Mouse (Mus musculus): ENCODE results near the gene Gatm.

The Gatm gene

DNA sequence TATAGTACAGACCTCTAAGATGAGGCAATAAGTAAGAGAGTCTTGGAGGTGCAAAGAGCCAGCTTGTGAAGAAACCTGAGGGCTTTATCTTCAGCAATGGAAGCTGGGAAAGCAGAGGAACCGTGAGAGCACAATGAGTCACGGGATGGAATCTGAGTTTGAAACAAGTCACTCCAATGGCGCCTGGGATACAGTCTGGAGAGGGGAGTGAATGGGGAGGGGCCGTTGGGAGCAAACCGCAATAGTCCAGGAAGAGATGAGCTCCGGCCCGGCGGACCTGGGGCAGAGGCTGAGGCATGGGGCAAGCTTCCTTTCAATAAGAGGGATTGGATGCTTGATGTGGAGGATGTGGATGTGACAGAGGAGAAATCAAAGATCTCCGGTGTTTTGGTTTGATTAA is 2.3 kb downstream of the Gatm start:
- no peak for DNase-seq (ENCODE audit: low spot score in 2 of 2)

GRCm38 (mm10) chr2:122605829-122606228 is 5.3 kb downstream of the Gatm start:
- no peak for DNase-seq (ENCODE audit: low spot score in 2 of 2)

GRCm38 (mm10) chr2:122601354-122601753 is 9.7 kb downstream of the Gatm start:
- no peak for DNase-seq (ENCODE audit: low spot score in 2 of 2)

DNA sequence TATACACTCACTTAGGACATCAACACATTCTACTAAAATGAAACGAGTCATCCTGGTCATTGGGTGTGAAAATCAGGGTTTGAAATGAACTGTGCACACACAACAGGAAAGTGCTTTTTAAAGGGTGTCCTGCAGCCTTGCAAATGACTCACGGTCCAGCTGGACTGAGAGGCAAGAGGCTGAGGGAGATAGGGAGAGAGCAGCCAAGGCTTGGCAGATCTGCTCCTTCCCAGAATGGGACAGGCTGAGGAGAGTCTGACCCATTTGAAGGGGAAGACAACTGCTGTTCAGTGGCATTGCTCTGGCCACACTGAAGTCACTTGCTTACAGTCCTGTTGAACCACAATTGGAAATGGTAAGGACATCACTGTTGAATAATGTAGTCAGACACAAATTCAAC is 11.4 kb downstream of the Gatm start:
- DNase-seq (ENCODE audit: low spot score in 2 of 2) = no peak

- DNase-seq (ENCODE audit: low spot score in 2 of 2) = no peak
These were observed 15.6 kb downstream of the Gatm start for GRCm38 (mm10) chr2:122595461-122595860.

- no peak for DNase-seq (ENCODE audit: low spot score in 2 of 2)
These were observed 19.9 kb downstream of the Gatm start for GRCm38 (mm10) chr2:122591213-122591612.

DNA sequence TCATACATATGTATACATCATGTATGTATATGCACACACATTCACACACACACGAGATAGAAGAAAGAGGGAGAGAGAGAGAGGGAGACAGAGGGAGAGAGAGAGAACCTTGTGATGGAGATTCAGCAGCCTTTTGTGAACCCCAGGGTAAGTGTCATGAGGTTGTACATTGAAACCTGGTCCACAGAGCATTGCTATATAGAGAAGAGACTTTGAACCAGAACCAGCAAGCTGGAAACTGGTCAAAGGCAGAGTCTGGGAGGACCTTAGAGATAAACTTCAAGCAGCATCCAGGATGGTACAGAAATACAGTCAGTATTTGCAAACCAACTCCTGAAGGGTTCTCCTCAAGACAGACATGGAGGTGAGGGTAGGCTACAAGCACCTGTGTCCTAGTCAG is 20.8 kb downstream of the Gatm start:
- DNase-seq (ENCODE audit: low spot score in 2 of 2) = no peak

GRCm38 (mm10) chr2:122587861-122588519 is 23.1 kb downstream of the Gatm start:
- no peak for DNase-seq (ENCODE audit: low spot score in 2 of 2)

GRCm38 (mm10) chr2:122586258-122586657 is 24.8 kb downstream of the Gatm start:
- no peak for DNase-seq (ENCODE audit: low spot score in 2 of 2)

DNA sequence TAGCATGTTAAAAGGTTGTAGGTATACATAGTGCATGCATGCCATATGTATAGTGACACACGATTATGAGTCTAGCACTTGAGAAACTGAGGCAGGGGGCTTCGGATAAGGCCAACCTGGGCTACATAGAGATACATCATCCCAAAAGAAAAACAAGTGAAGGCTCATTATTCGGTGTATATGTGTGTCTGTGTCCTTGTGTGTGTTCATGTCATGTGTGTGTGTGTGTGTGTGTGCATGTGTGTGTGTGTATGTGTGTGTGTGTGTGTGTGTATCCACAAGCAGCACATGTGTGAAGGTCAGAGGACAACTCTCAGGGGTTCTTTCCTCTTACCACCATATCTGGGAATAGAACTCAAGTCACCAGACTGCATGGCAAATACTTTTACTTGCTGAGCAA is 28.8 kb downstream of the Gatm start:
- no peak for DNase-seq (ENCODE audit: low spot score in 2 of 2)

DNA sequence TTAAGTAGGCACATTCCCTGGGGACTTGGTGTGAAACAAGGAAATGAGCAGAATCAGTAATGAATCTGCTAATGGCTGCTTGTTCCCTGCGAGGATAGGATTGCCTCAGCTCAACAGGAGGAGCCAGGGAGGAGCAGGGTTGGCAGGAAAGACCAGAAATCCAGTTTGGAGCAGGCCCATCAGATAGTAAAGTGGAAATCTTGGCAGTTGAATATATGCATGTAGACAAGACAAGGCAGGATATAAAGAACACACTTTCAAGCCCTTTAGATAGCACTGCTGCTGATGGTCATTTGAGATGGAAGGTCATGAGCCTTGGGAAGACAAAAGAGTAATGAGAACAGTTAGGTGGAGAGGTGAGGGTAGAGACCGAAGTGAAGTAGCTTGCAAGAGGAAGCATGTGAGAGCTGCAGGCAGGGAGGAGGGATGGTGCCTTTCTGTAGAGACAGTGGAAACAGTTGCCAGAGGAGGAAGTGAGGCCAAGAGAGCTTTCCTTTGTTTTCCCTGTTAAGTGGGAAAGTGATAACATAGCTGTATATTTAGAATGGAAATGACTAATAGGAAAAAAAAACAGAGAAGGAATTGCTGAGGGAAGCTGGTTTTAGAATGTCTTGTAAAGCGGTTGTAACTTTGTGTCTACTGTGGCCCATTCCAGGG is 29.6 kb downstream of the Gatm start:
- DNase-seq (ENCODE audit: low spot score in 2 of 2) = no peak

DNA sequence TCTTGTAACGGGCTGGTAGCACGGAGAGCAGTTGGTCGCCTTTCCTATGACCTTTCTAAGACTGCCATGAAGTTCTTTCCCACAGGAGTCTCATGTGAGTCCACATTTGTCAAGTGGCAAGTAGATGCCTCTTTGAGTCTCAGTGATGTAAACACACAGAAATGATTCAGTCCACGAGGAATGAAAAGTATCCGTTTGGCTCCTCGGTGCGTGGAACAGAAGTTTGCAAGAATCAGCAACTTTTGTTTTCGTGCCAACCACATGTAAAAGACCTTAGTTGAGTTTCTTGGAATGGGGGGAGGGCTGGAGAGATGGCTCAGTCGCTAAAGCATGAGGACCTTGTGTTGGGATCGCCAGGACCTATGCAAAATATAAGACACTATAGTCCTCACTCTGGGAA is 30.7 kb downstream of the Gatm start:
- no peak for DNase-seq (ENCODE audit: low spot score in 2 of 2)

GRCm38 (mm10) chr2:122577316-122577715 is 33.8 kb downstream of the Gatm start:
- no peak for DNase-seq (ENCODE audit: low spot score in 2 of 2)

DNA sequence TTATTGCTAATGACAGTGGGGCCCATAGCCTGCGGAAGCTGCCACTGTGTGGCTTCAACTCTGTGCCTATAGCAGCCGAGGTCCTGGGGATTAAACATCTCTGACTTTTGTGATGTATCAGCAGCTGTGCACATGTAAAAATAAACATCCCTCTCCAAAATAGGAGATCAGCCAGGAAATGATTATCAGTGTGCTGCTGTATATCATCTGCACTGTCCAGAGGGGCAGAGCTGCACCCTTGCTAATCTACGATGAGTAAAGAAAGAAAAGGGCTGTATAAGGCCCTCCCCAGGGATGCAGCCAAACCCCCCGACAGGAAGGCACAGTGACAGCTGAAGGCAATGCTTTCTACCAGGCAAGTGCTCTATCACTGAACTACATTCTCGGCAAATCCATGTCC is 34.8 kb downstream of the Gatm start:
- no peak for DNase-seq (ENCODE audit: low spot score in 2 of 2)

DNA sequence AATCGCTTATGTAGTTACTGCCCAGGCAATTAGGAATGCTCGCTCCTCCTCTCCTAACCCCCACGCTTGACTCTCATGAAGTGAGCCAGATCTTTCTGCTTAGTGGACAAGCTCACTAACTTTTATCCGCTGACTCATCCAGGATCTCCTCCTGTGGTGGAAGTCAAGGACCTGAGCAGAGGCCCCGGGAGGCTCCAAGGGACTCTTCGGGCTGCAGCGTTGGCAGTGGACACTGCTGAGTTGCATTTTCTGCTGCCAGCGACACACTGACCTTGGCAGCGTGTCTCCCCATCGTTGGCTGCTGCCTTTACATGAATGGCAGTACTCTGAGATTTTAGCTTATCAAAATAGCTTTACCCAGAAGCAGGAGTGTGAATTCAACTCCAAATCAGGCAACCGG is 35.6 kb downstream of the Gatm start:
- no peak for DNase-seq (ENCODE audit: low spot score in 2 of 2)

DNA sequence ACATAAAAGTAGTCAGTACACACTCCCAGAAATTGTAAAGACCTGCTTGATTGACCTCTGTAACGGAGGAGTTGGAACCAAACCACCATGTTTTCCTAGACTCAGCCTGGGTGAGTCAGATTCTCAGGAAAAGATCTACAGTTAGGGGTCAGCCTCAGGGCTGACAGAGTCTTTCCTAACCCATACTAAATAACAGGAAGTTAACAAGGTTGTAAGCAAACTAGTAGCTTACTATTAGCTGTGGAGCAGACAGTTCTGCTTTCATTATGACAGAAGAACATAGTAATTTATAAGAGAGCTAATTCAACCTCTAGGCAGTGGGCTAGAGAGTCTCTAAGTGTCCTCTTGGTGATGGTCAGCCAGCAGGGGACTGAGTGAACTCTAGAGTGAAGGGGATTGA is 38.7 kb downstream of the Gatm start:
- no peak for DNase-seq (ENCODE audit: low spot score in 2 of 2)

DNA sequence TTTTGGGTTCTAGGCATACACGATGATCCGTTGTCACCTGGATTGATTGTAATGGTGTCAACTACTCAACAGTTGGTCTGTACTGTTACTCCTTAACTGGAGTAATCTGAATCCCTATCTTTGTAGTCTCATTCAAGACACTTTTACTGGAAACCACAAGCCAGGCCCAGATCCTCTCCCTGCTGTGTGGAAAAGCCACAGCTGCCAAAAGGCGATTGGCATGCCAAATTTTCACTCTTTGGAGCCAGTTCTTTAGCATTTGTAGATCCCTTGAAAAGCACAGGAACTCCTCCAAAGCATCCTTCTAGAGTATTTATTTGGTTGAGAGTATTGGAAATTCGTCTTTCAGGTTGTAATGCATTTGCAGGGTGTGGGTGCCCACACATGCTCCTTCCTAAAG is 39.8 kb downstream of the Gatm start:
- no peak for DNase-seq (ENCODE audit: low spot score in 2 of 2)

GRCm38 (mm10) chr2:122570430-122570829 is 40.7 kb downstream of the Gatm start:
- no peak for DNase-seq (ENCODE audit: low spot score in 2 of 2)

- DNase-seq (ENCODE audit: low spot score in 2 of 2) = peak in 1 of 2 experiments; percentile 28
These were observed 41.7 kb downstream of the Gatm start for GRCm38 (mm10) chr2:122569439-122569838.

DNA sequence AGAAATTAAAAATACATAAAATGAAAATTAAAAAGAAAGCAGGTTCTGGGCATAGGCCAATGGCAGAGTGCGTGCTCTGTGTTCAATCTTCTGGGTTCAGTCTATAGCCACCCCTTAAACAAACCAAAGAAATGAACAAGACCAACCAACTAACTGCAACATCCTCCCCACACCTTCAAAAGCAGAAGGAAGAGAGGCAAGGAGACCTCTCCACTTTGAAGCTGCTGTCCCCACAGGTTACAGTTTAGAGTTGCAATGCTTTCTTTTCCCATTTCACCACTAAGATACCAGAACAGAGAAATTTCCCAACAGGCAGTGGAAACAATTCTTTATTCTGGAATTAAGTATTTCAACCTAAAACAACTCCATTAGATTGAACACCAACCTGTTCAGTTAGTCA is 48.9 kb downstream of the Gatm start:
- no peak for DNase-seq (ENCODE audit: low spot score in 2 of 2)

GRCm38 (mm10) chr2:122561221-122561620 is 49.9 kb downstream of the Gatm start:
- DNase-seq (ENCODE audit: low spot score in 2 of 2) = no peak

- peak; percentile 23 to 37 for DNase-seq (ENCODE audit: low spot score in 2 of 2)
These were observed 52.8 kb downstream of the Gatm start for GRCm38 (mm10) chr2:122558317-122558716.

All from frontal cortex, postnatal 25 days (tissue).